Mouse (Mus musculus): Measurements from ENCODE around the gene Apod.
A peak's percentile ranks its signal among the peaks of the same experiment; 100 is the strongest.
"Not testable (repeated sequence)": the region's sequence is repeated elsewhere in the genome, so short reads cannot be mapped to it uniquely, and the experiment has no call there.

Gene Apod

DNA sequence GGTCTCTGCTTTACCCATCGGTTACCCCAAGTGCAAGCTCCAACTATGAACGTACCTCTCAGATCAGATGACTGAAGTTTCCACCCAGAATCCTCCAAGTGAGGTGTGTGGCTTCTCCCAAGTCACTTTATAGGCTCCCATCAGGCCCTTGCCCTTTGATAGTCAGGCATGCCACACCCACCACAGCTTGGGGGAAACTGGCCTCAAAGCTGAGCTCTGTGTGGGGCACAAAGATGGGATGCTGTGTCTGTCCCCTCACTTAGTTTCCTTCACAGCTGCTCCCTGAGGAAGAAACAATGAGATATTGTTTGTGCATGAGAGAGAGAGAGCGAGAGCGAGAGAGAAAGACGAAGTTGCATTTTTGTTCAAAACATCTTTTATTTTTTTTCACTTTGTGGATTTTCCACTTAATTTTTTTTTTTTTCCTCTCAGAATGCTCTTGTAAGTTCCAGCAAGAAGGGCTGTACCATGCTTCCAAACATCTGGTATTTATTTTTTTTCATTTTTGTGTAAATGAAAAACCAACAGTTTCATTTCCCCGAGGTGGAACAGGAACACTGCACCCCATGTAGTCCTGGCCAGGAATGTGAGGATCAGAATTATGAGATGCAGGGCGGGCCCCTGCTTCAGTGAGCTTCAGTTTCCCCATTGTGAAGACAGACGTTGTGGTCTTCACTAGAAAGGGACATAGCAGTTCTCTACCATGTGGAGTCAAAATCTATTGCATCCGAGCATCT lies at the start of gene Apod:
Apod (minus strand) TSS at position 312 of the 737 bp plus-strand sequence.
- DNase-seq, result no peak

DNA sequence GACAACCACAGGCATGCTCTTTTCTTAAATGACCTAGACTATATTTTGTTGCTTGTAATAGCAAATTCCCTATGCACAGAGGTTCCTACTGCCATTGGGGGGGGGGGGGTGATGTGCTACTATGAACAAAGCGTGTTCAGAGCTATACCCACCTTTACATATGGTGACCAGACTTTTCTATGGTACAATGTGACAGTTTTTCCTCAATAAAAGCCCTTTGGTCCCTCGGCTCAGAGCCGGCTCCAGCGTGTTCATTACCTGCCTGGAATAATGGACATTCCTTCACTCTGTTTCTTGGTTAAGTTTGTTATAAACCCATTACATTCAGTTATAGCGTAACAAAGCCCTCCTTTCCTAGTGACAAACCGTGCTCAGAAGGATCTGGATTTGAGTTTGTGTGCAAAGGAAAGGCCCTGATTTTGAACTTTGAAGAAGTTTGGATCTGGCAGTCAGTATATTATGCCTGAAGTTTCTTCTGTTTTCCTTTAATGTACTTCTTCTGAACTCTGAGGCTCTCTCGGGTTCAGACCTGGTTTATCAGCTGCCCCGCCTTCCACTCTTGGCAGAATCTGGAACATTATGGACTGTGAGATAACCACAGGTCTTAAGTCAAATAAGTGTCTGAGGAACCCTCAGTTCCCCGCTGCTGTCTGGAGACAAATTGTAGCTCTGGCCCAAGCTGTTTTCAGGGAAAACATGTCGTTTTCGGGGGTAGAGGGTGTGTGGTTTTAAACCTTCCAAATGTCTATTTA lies 49.3 kb upstream of the Apod start:
- no peak for DNase-seq

- DNase-seq, result no peak
These were observed 44.9 kb upstream of the Apod start for GRCm38 (mm10) chr16:31359542-31359941.

GRCm38 (mm10) chr16:31358991-31359390 lies 44.4 kb upstream of the Apod start:
- no peak for DNase-seq

DNA sequence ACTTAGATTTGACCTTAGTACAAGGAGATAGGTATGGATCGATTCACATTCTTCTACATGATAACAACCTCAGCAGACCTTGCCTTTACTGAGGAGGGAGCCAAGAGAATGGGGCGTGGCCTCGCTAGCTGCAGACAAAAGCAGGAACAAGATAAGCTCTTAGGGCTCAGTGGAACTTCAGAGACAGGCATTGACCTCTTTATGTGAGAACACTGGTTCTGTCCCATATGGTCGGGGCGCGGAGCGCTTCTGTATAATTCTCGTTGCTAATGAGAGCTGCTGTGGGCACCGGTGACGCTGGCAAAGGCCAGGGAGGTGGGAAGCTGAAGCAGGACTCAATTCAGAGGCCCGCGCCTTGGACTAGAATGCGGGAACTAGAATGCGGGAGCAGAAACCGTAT lies 44.0 kb upstream of the Apod start:
- no peak for DNase-seq

GRCm38 (mm10) chr16:31355882-31356281 lies 41.3 kb upstream of the Apod start:
- no peak for DNase-seq

- DNase-seq, result peak; percentile 59
These were observed 40.0 kb upstream of the Apod start for GRCm38 (mm10) chr16:31354341-31355329.

GRCm38 (mm10) chr16:31352996-31353395 lies 38.4 kb upstream of the Apod start:
- no peak for DNase-seq

DNA sequence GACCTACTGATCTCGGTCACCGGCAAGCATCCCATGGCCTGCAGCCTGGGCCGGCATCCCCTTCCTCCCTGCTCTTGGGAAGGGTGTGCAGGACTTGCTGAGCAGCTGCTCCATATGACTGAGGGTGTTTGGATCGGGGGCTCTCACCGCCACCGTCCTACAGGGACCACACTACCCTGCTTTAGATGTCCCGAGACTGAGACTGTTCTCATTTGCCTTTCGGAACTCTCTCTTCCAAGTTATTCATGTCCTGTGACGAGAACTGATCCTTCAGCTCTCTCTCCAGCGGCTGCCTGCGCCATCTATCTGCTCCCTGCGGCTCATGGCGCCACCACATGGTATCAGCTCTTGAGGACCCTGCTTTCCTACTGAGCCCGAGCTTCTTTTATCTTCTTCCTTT lies 33.0 kb upstream of the Apod start:
- DNase-seq, result peak; percentile 73

DNA sequence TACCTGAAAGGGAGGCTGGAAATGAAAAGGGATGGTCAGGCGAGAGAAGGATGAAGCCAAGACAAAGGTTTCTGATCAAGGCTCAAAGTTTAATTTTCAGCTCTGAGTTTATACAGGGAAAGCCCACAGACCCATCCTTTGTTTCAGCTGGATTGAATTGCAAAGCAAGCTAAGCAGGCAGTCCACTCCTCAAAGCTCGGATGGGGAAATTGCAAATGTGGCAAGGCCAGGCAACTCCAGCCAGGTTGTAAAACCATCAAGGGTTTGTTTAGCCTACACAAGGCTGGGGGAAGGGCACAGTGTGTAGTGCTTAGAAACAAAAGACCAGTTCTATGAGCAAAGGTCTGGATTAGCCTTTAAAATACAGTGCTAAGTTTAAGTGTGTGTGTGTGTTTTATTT lies 28.4 kb upstream of the Apod start:
- DNase-seq, result no peak

DNA sequence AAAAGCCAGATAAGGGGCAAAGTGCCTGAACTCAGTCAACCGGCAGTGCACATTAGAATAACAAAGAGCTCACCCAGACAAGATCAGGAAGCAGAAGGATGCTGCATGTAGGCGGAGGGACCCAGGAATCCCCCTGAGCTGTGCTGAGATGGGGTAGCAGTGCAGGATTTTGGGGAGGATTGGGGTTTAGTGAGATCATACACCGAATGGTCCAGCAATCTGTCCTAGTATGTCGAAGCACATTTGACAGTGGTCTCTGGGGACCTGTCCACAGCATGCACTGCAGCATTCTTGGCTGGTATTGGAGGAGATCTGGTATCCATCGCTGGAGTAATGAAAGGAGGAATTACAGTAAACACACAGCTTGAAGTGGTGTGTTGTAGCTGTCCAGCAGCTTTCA lies 27.9 kb upstream of the Apod start:
- no peak for DNase-seq

- no peak for DNase-seq
These were observed 24.7 kb upstream of the Apod start for GRCm38 (mm10) chr16:31339332-31339731.

- no peak for DNase-seq
These were observed 23.3 kb upstream of the Apod start for GRCm38 (mm10) chr16:31337956-31338355.

DNA sequence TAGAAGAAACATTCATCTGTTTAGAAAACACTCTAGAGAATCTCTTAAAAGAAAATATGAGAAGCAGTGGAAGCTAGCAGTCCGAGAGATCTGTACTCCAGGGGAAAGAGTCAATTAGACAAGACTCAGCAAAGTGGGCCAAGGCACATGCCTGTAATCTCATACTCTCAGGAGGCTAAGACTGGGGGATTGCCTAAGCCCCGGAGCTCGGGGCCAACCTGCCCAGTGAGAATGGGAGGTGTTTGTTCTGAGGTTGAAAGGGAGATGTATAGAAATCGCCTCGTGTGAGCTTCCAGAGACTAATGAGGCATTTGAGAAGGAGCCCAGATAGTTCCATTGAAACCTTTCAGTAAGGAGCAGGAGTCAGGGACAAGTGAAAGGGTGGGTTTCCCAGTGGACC lies 20.2 kb upstream of the Apod start:
- DNase-seq, result no peak

DNA sequence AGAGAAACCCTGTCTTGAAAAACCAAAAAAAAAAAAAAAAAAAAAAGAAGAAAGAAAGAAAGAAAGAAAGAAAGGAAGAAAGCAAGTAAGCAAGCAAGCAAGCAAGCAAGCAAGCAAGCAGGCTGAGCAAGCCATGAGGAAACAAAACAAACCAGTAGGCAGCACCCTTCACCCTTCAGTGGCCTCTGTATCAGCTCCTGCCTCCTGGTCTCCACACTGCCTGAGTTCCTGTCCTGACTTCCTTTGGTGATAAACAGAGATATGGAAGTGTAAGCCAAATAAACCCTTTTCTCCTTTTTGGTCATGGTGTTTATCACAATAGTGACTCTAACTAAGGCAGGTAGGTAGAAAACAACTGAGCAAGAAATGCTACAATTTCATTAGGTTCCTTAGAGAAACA lies 18.0 kb upstream of the Apod start:
- DNase-seq, result no peak

GRCm38 (mm10) chr16:31330970-31331369 lies 16.4 kb upstream of the Apod start:
- DNase-seq, result not testable (repeated sequence)

DNA sequence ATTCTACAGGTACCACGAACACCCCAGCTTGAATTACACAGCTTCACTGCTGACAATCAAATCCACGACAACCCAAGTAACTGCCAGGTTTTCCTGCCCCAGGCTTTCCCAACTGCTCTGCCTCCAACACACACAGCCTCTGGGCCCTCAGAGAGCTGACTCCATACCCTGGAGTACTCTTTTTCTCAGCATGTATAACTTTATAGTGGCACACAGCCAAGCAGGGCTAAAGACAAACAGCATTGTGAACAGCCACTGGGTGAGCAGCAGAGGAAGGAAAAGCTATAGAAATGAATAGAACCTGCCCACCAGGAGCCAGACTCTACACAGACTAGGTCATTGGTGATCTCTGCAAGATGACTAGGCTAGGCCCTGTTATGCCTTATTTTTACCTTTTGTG lies 15.1 kb upstream of the Apod start:
- DNase-seq, result no peak

- no peak for DNase-seq
These were observed 13.3 kb upstream of the Apod start for GRCm38 (mm10) chr16:31327891-31328290.

DNA sequence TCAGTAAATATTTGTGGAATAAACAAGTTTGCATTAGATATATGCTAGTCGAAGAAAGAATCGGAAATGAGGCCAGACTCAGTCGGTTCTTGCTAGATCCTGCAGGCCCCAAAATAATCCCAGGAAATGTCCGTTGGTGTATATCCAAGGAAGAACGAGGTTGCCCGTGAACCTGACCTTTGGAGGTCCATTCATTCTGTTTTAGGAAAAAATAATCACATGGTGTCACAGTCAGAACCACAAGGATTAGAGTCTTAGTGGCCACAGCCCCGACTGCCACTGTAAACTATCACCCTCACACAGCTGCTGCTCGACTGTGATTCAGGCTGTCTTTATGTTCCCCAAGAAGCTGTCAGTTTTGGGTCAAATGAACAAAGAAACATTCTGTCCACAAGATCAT lies 12.8 kb upstream of the Apod start:
- no peak for DNase-seq

- no peak for DNase-seq
These were observed 12.1 kb upstream of the Apod start for GRCm38 (mm10) chr16:31326679-31327078.

DNA sequence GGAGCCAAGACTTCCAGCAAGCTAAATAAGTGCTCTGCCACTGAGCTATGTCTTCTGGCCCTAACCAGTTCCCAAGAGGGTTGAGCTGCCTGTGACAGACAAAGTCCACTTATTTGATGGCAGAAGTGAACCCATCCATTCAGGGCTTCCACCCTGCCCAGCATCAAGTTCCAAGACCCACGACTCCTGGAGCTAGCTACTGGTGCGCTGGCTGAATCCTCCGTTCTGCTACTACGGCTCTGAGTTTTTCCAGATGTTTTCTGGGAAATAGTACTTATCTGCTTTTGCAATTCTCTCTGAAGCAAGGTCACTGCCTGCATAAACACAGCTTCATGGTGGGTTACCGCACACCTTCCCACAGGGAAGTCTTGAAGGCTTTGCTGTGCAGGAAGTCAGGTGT lies 11.4 kb upstream of the Apod start:
- no peak for DNase-seq

DNA sequence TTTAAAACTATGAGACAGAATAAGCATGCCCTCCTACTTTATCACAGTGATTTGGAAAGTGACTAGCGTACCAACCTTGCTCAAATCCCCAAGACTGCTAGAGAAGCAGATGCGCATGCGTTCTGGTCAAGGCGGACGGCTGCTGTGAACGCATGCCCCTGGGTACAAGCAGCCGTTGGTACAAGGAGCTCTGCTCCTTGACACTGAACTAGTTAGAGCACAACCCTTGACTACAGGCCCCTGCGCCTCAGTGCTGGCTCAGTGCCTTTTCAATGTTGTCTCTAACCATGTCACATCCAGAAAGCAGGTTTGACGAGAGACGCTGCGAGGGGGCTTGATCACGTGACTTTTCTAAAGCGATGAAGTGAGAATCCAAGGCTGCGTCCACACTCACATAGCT lies 10.5 kb upstream of the Apod start:
- DNase-seq, result no peak

GRCm38 (mm10) chr16:31321501-31321900 lies 6.9 kb upstream of the Apod start:
- no peak for DNase-seq

Measured in right cerebral cortex, postnatal 14 days (tissue).